Mouse (Mus musculus): ENCODE results near the gene Atp8b5.

GRCm38 (mm10) chr4:43245776-43246175 is 21.2 kb upstream of the Atp8b5 start:
- TF ChIP-seq CTCF (IDR thresholded peaks at IDR 0.05; ENCODE audit: borderline replicate concordance, control insufficient read depth, extremely low read depth, insufficient read depth, low read length, poor library complexity) (no peak), POLR2A (IDR thresholded peaks at IDR 0.05; ENCODE audit: control insufficient read depth, extremely low read depth, insufficient read depth, low read length, poor library complexity) (no peak)

All from thymus, adult 2 months (tissue).